Mouse (Mus musculus): Measurements from ENCODE around the gene Gm364. TPM values are rescaled to one million over a fixed set of nuclear protein-coding genes. Genes with fewer than 3 reads are reported as not detected.
A peak's percentile ranks its signal among the peaks of the same experiment; 100 is the strongest.

The Gm364 gene
- polyA plus RNA-seq, 1 experiment from 2014 or later = not detected

DNA sequence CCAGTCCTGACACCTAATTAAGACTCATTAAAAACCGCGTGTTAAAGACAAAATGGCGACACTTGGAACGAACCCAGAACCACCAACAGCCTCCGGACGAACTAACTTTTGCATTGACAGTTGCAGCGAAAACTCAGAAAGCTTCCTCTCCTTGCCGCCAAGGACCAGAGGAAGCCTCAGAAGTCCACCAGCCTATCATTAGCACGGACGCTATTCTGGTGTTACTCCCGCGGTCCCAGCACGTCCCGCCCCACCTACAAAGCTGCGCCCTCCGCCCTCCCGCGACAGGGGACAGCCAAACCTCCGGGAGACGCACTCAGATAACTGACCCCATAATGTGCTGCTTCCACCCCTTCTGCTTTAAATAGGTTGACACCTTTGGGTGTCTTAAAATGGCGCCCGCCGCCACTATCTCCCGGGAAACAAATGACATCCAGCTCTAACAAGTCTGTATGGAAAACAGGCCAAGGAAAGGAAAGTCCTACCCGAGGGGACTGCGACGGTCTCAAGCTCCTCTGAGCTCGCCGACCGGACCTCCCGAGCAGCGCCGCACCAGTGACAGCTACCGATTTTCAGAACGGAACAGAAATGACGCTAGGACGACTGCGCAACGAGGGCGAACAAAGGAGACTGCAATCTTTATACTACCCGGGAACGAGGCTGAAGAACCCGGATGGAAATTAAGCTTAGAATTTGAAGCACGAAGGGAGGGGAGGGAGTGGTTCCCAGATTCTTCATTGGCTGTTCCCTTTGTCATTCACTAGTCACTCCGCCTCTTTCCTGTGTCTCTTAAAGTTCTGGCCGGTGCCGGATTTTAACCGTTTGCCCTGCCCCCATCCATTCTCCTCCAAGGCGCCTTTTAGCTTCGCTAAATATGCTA, 16.3 kb upstream of the Gm364 start, which contains the start of gene Rbmx:
Gene Rbmx (minus strand): TSS at position 670 of the 880 bp plus-strand sequence.
- Histone ChIP-seq H3K27me3 (replicated peaks; ENCODE audit: control insufficient read depth, insufficient read depth, low read length) (no peaks in the 10 kb centered on the region), H3K9me3 (ENCODE audit: control insufficient read depth, low read length) (no peaks in the 10 kb centered on the region), H3K4me2 (ENCODE audit: low read length) (peak within 1 kb of the TSS; percentile 55), H3K9ac (ENCODE audit: low read depth, low read length) (peak within 1 kb of the TSS; percentile 72), H3K36me3 (ENCODE audit: control insufficient read depth, insufficient read depth, low read length) (peaks cover 2% of the 10 kb centered on the region; the same call in 1 of the 2 replicates), H3K4me1 (ENCODE audit: control insufficient read depth, insufficient read depth, low read depth, low read length) (peaks cover 3% of the 10 kb centered on the region), H3K27ac (ENCODE audit: low read depth, low read length) (peak within 1 kb of the TSS; percentile 95), H3K4me3 (ENCODE audit: low read length) (peak within 1 kb of the TSS; percentile 52)
- 22% methylated on average over 49 of the region's 50 CpGs for WGBS
- ATAC-seq = peak; percentile 98

DNA sequence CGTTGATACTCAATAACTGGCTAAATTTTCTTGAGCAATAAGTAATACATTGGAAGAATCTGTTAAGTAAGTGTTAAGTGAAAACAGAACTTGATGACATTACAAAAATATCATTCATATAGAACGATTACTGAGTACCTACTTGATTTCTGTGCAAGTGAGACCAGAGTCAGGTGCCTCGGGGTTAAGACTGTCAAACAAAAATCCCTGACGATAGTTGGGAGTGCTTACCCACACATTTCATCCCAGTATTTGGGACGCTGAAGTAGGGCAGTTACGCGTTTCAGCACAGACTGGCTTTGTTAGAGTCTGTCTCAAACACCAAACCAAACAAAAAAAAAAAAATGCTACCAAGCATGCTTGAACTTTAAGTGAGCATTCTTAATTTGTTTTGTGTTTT, 15.5 kb upstream of the Gm364 start:
- Histone ChIP-seq H3K27ac (ENCODE audit: low read depth, low read length) (no peak overlapping the region), H3K9me3 (ENCODE audit: control insufficient read depth, low read length) (no peaks in the 10 kb centered on the region), H3K4me2 (ENCODE audit: low read length) (peak overlapping the region; percentile 49), H3K9ac (ENCODE audit: low read depth, low read length) (0 out of 2 replicates have a peak overlapping the region, but pooled peaks have one; percentile 22), H3K27me3 (replicated peaks; ENCODE audit: control insufficient read depth, insufficient read depth, low read length) (no peaks in the 10 kb centered on the region), H3K4me3 (ENCODE audit: low read length) (peak overlapping the region; percentile 52), H3K36me3 (ENCODE audit: control insufficient read depth, insufficient read depth, low read length) (peaks cover 2% of the 10 kb centered on the region; the same call in 1 of the 2 replicates), H3K4me1 (ENCODE audit: control insufficient read depth, insufficient read depth, low read depth, low read length) (peaks cover 3% of the 10 kb centered on the region)
- WGBS = 27% methylated on average over 7 of the region's 7 CpGs
- ATAC-seq = 0 out of 2 replicates have a peak, but pooled peaks have one; percentile 26

DNA sequence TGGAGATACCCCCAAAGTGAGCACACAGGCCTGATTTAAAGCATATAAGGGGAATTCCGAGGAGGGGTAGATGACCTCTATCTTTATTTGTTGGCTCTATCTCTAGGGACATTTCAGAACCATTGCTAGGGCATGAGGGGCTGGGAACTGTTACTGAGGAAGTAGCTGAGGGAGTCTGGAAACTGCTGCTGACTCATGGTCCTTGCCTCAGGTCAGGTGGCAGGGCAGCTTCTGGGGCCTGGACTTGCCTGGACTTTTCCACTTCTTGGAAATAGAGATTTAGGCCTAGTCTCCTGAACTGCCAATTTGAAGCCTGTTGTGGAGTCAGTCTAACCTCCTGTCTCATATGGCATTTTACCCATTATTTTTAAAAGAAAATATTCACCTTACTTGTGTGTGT, 7.6 kb upstream of the Gm364 start:
- 91% methylated on average over 1 of the region's 1 CpGs for WGBS
- ATAC-seq = no peak
- Histone ChIP-seq H3K4me3 (ENCODE audit: low read length) (no peak overlapping the region), H3K36me3 (ENCODE audit: control insufficient read depth, insufficient read depth, low read length) (no peaks in the 10 kb centered on the region), H3K4me2 (ENCODE audit: low read length) (no peak overlapping the region), H3K27me3 (replicated peaks; ENCODE audit: control insufficient read depth, insufficient read depth, low read length) (no peaks in the 10 kb centered on the region), H3K4me1 (ENCODE audit: control insufficient read depth, insufficient read depth, low read depth, low read length) (no peaks in the 10 kb centered on the region), H3K27ac (ENCODE audit: low read depth, low read length) (no peak overlapping the region), H3K9me3 (ENCODE audit: control insufficient read depth, low read length) (no peaks in the 10 kb centered on the region), H3K9ac (ENCODE audit: low read depth, low read length) (no peak overlapping the region)

DNA sequence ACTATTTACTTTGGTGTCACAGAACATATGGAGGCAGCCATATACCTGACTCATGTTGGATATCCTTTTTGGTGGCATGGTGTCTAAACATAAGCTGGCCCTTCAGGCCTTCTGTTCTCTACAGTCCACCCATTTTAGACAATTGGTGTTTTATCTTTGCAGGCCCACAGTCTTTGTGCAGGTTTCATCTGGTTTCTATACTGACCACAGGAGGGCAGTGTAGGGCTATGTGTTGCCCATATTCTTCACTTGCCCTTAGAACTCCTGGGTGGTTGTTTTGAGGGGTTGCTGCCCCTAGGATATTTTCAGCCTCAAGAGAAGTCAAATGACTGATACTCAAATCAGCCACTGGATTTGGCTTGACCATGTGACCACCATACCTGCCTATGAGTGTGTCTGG, 5.3 kb upstream of the Gm364 start:
- no peaks in the 10 kb centered on the region for H3K4me1 ChIP-seq (ENCODE audit: control insufficient read depth, insufficient read depth, low read depth, low read length)
- H3K27ac ChIP-seq (ENCODE audit: low read depth, low read length) = no peak overlapping the region
- no peaks in the 10 kb centered on the region for H3K27me3 ChIP-seq (replicated peaks; ENCODE audit: control insufficient read depth, insufficient read depth, low read length)
- H3K4me3 ChIP-seq (ENCODE audit: low read length) = no peak overlapping the region
- H3K9ac ChIP-seq (ENCODE audit: low read depth, low read length) = no peak overlapping the region
- ATAC-seq = no peak
- no peak overlapping the region for H3K4me2 ChIP-seq (ENCODE audit: low read length)
- no peaks in the 10 kb centered on the region for H3K36me3 ChIP-seq (ENCODE audit: control insufficient read depth, insufficient read depth, low read length)
- H3K9me3 ChIP-seq (ENCODE audit: control insufficient read depth, low read length) = 0 out of 2 replicates have a peak, but pooled peaks cover under 1% of the 10 kb centered on the region

DNA sequence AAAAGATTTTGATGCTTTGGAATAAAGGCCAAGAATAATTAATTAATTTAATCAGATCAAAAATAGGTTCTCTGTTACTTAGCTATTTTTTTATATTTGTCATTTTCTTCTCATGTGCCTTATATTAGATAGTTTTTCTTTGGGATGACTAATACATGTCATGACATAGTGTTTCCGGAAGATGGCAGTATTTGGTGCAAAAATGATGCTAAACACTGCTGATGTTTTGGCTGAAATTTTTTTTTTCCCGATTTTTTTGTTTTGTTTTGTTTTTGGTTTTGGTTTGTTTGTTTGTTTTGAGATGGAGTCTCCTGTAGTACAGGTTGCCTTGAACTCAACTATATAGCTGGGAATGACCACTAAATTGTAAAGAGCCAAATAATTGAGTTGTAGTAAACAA, 22.7 kb downstream of the Gm364 start:
- H3K4me2 ChIP-seq (ENCODE audit: low read length) = no peak overlapping the region
- WGBS = 7% methylated on average over 2 of the region's 2 CpGs
- no peak overlapping the region for H3K9ac ChIP-seq (ENCODE audit: low read depth, low read length)
- H3K27me3 ChIP-seq (replicated peaks; ENCODE audit: control insufficient read depth, insufficient read depth, low read length) = no peaks in the 10 kb centered on the region
- H3K9me3 ChIP-seq (ENCODE audit: control insufficient read depth, low read length) = no peaks in the 10 kb centered on the region
- no peak for ATAC-seq
- no peak overlapping the region for H3K4me3 ChIP-seq (ENCODE audit: low read length)
- H3K27ac ChIP-seq (ENCODE audit: low read depth, low read length) = no peak overlapping the region
- H3K4me1 ChIP-seq (ENCODE audit: control insufficient read depth, insufficient read depth, low read depth, low read length) = no peaks in the 10 kb centered on the region
- H3K36me3 ChIP-seq (ENCODE audit: control insufficient read depth, insufficient read depth, low read length) = no peaks in the 10 kb centered on the region

DNA sequence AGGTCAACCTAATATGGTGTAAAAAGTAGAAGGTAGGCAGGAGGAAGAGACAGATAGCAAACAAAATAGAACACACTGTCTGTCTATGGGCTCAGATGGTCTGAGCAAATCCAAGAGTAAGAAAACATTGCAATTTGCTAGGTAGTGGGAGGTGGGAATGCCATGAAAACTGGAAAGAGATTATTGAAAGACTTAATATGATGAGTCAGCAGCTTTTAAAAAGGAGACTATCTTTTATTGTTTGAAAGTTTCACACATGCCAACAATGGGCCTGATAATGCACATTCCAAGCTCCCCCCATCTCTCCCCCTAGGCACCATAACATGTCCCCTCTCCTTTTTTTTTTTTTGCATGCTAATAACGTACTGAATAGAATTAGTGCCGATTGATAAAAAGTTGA, 24.9 kb downstream of the Gm364 start:
- Histone ChIP-seq H3K4me3 (ENCODE audit: low read length) (no peak overlapping the region), H3K9ac (ENCODE audit: low read depth, low read length) (no peak overlapping the region), H3K27me3 (replicated peaks; ENCODE audit: control insufficient read depth, insufficient read depth, low read length) (no peaks in the 10 kb centered on the region), H3K9me3 (ENCODE audit: control insufficient read depth, low read length) (no peaks in the 10 kb centered on the region), H3K4me1 (ENCODE audit: control insufficient read depth, insufficient read depth, low read depth, low read length) (no peaks in the 10 kb centered on the region), H3K27ac (ENCODE audit: low read depth, low read length) (no peak overlapping the region), H3K36me3 (ENCODE audit: control insufficient read depth, insufficient read depth, low read length) (no peaks in the 10 kb centered on the region), H3K4me2 (ENCODE audit: low read length) (no peak overlapping the region)
- ATAC-seq = no peak
- 75% methylated on average over 2 of the region's 2 CpGs for WGBS

DNA sequence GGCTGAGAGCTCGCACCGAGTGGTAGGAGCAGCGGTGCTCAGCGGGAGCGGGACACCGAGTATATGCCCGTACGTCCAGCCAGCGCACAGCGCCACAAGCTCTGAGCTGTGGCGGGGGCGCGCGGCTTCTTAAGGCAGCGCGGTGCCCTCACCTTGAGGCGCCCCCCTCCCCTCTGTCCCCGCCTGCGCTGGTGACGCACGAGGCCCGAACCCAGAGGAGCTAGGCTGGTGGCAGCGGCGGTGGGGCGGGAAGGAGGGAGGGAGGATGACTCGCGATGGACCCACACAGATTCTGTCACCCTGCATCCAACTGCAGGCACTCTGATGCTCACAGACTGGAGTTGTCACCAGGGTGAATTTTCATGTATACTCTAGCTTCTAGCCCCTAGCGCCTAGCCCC, 94.7 kb downstream of the Gm364 start, which contains the start of gene Gpr101:
Gene Gpr101 (minus strand): TSS at position 124 of the 400 bp plus-strand sequence.
- Histone ChIP-seq H3K9me3 (ENCODE audit: control insufficient read depth, low read length) (no peaks in the 10 kb centered on the region), H3K4me3 (ENCODE audit: low read length) (peak within 1 kb of the TSS; percentile 47), H3K27me3 (replicated peaks; ENCODE audit: control insufficient read depth, insufficient read depth, low read length) (no peaks in the 10 kb centered on the region; the same call in 1 of the 2 replicates), H3K9ac (ENCODE audit: low read depth, low read length) (peak within 1 kb of the TSS; percentile 57), H3K36me3 (ENCODE audit: control insufficient read depth, insufficient read depth, low read length) (no peaks in the 10 kb centered on the region), H3K4me2 (ENCODE audit: low read length) (peak within 1 kb of the TSS; percentile 78), H3K4me1 (ENCODE audit: control insufficient read depth, insufficient read depth, low read depth, low read length) (no peaks in the 10 kb centered on the region), H3K27ac (ENCODE audit: low read depth, low read length) (no peak within 1 kb of the TSS)
- 27% methylated on average over 16 of the region's 28 CpGs for WGBS
- ATAC-seq = peak; percentile 83

DNA sequence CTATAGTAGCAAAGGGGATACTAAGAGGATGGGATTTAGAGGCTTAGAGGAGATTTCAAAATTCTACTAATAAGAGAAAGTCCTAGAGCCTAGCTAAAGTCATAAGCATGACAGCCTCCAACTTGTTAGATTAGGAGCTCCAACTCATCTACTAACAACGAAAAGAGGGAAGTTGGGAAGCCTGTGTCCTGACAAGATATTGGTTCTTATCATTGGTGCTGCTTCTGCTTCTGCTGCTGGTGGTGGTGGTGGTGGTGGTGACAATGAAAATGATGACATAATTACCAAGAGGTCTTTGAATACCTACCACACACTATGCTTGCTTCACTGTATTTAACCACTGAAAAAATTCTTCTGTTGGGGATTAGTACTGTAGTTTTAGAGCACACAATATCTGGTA, 97.3 kb downstream of the Gm364 start:
- no peak for ATAC-seq
- WGBS = 73% methylated on average over 1 of the region's 1 CpGs

More for the DNA sequence above, 97.3 kb downstream of the Gm364 start:
- Histone ChIP-seq H3K4me2 (ENCODE audit: low read length) (no peak overlapping the region), H3K27ac (ENCODE audit: low read depth, low read length) (no peak overlapping the region), H3K4me1 (ENCODE audit: control insufficient read depth, insufficient read depth, low read depth, low read length) (no peaks in the 10 kb centered on the region), H3K4me3 (ENCODE audit: low read length) (no peak overlapping the region), H3K27me3 (replicated peaks; ENCODE audit: control insufficient read depth, insufficient read depth, low read length) (no peaks in the 10 kb centered on the region; the same call in 1 of the 2 replicates), H3K9me3 (ENCODE audit: control insufficient read depth, low read length) (no peaks in the 10 kb centered on the region), H3K36me3 (ENCODE audit: control insufficient read depth, insufficient read depth, low read length) (no peaks in the 10 kb centered on the region), H3K9ac (ENCODE audit: low read depth, low read length) (no peak overlapping the region)

Measured in hindbrain, embryonic 16.5 days (tissue).